ENCODE assay signal across 8 mouse cellular contexts in genomic region chr12:108422495-108422857, GRCm38 (mm10). TPM values are rescaled to one million over a fixed set of nuclear protein-coding genes. Genes with fewer than 3 reads are reported as not detected.
A peak's percentile ranks its signal among the peaks of the same experiment; 100 is the strongest.
DNase-seq lines count a peak whose midpoint lies in the region; ATAC-seq lines count a peak whose summit lies in the region.

No protein-coding gene starts in this region.

- peak; percentile 36; the same call in 1 of the 2 replicates for ATAC-seq in heart, embryonic 14.5 days (ENCODE audit: insufficient number of reproducible peaks, insufficient read depth, low FRiP score, low read depth)
- no peak for ATAC-seq in megakaryocyte-erythroid progenitor cell, adult 5-6 weeks (replicated peaks; ENCODE audit: low FRiP score, low TSS enrichment, poor library complexity, severe bottlenecking)

- no peaks in the 10 kb centered on the region for H3K9me3 ChIP-seq in heart, embryonic 14.5 days (ENCODE audit: control insufficient read depth, low read length)

- 0 out of 4 replicates have a peak overlapping the region, but pooled peaks of 1 of the 2 experiments have one; percentile 71 for H3K27ac ChIP-seq in heart, embryonic 14.5 days (replicated peaks in 1 of 2; ENCODE audit: control insufficient read depth in 1 of 2, insufficient read depth in 1 of 2, low read depth in 2 of 2, low read length in 2 of 2)

- peak overlapping the region; percentile 89 for H3K9ac ChIP-seq in heart, embryonic 14.5 days (ENCODE audit: low read length)

- WGBS in heart, embryonic 14.5 days: under 1% methylated on average over 10 of the region's 14 CpGs

- H3K27me3 ChIP-seq in heart, embryonic 14.5 days (ENCODE audit: control insufficient read depth, insufficient read depth, low read length): no peaks in the 10 kb centered on the region

- no peaks in the 10 kb centered on the region for H3K36me3 ChIP-seq in heart, embryonic 14.5 days (ENCODE audit: control insufficient read depth, insufficient read depth, low read length)

- peak overlapping the region; percentile 87 for H3K4me2 ChIP-seq in heart, embryonic 14.5 days (ENCODE audit: low read length)

- peak; percentile 5 for DNase-seq in thymus, postnatal 14 days
- no peak for DNase-seq in thymus, postnatal 0 days (ENCODE audit: low spot score)
- DNase-seq in cerebellum, postnatal 25 days: peak; percentile 64 to 77
- DNase-seq in kidney, postnatal 36 days: peak; percentile 20 to 67
- peak; percentile 75 for DNase-seq in mesoderm, embryonic 11.5 days (ENCODE audit: low read depth, low spot score)
- DNase-seq in Muller cell, postnatal 12 days (ENCODE audit: inconsistent ontology term): no peak

- peaks cover 0 to 9% of the 10 kb centered on the region in 2 experiments; a peak in 3 of 4 replicates for H3K4me1 ChIP-seq in heart, embryonic 14.5 days (ENCODE audit: control insufficient read depth in 2 of 2, insufficient read depth in 2 of 2, low read length in 2 of 2)

- H3K4me3 ChIP-seq in heart, embryonic 14.5 days (ENCODE audit: control insufficient read depth in 1 of 2, insufficient read depth in 1 of 2, low read depth in 1 of 2, low read length in 2 of 2): peak overlapping the region; percentile 79 to 86

RNA-seq across cellular contexts. Expression of gene Eml1, which starts 51.7 kb away (rescaled TPM):
- polyA plus RNA-seq in thymus, postnatal 0 days (2015; fragmentation: Nextera tagmentation; extraction: Ambion mirVana): 3.7 and 3.9 TPM in 2 replicates
- polyA plus RNA-seq in heart, embryonic 14.5 days (2014; fragmentation: Nextera tagmentation; extraction: Ambion mirVana): 69.5 and 77.2 TPM in 2 replicates
- not detected in 2 replicates for total RNA-seq in megakaryocyte-erythroid progenitor cell, adult 5-6 weeks (2014; fragmentation: Nextera tagmentation)
- not detected in 2 replicates for total RNA-seq in megakaryocyte-erythroid progenitor cell, adult 5-6 weeks (2017)

Comparison
In these comparisons a context has a peak if more than half of its experiments do, and no peak if none do; other contexts are left out.
1. DNase-seq: peak in thymus, postnatal 14 days (single experiment), cerebellum, postnatal 25 days (2 of 2), kidney, postnatal 36 days (2 of 2) and mesoderm, embryonic 11.5 days (single experiment); none in thymus, postnatal 0 days (single experiment) and Muller cell, postnatal 12 days (single experiment).
2. RNA of gene Eml1, which starts 51.7 kb away (polyA plus RNA-seq): 69.5 to 77.2 TPM in heart, embryonic 14.5 days; 3.7 to 3.9 TPM in thymus, postnatal 0 days; every median in the first group is over 10 times any median in the second.